Mouse (Mus musculus): ENCODE measurements at regions not wholly inside any gene's neighbourhood (a gene's known extent, or its start where the extent isn't known, plus 50 kb on each side); places are given as distances from the start of the nearest gene placed in this dataset.

- Histone ChIP-seq H3K36me3 (ENCODE audit: control insufficient read depth, insufficient read depth, low read length) (no peaks in the 10 kb centered on the region), H3K27me3 (ENCODE audit: control insufficient read depth, insufficient read depth, low read length) (no peaks in the 10 kb centered on the region), H3K9ac (ENCODE audit: low read depth, low read length) (no peak overlapping the region), H3K4me1 (ENCODE audit: control insufficient read depth, insufficient read depth, low read length) (peaks cover 2% of the 10 kb centered on the region; the same call in 1 of the 2 replicates), H3K4me3 (no peak overlapping the region), H3K27ac (no peak overlapping the region), H3K79me2 (replicated peaks; ENCODE audit: control insufficient read depth, insufficient read depth, low read length) (no peaks in the 10 kb centered on the region)
- no peak for TF ChIP-seq EP300 (IDR thresholded peaks at IDR 0.05; ENCODE audit: insufficient read depth, low read depth, low read length)
- TF ChIP-seq CTCF (IDR thresholded peaks at IDR 0.05) = no peak
- no peak for TF ChIP-seq POLR2A (IDR thresholded peaks at IDR 0.05; ENCODE audit: insufficient read depth, low read depth, low read length)
- WGBS = 73% methylated on average over 2 of the region's 2 CpGs
- intact Hi-C loops (cut with DNase I) = loop anchor here (1.0 kb wide), 1 partner anchor 23 kb away; no protein-coding TSS in a partner anchor
- no peak for DNase-seq
Observed at GRCm38 (mm10) chr10:105666959-105667358, 92.7 kb upstream of the Tmtc2 start.

DNA sequence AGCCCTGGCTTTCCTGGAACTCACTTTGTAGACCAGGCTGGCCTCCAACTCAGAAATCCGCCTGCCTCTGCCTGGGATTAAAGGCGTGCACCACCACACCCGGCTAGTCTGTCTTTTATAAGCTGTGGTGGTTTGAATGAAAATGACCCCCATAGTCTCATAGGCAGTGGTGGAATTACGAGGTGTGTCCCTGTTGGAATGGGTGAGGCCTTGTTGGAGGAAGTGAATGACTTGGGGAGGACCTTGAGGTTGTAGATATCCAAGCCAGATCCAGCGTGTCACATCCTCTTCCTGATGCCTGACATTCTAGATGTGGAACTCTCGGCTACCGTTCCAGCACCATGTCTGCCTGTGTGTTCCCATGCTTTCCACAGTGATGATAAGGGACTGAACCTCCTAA, 86.5 kb upstream of the Tmtc2 start:
- Histone ChIP-seq H3K79me2 (replicated peaks; ENCODE audit: control insufficient read depth, insufficient read depth, low read length) (no peaks in the 10 kb centered on the region), H3K27me3 (ENCODE audit: control insufficient read depth, insufficient read depth, low read length) (no peaks in the 10 kb centered on the region), H3K4me3 (no peak overlapping the region), H3K4me1 (ENCODE audit: control insufficient read depth, insufficient read depth, low read length) (peaks cover 2% of the 10 kb centered on the region; the same call in 1 of the 2 replicates), H3K36me3 (ENCODE audit: control insufficient read depth, insufficient read depth, low read length) (no peaks in the 10 kb centered on the region), H3K27ac (no peak overlapping the region), H3K9ac (ENCODE audit: low read depth, low read length) (no peak overlapping the region)
- intact Hi-C loops (cut with DNase I) = no loop called here
- DNase-seq = no peak
- TF ChIP-seq POLR2A (IDR thresholded peaks at IDR 0.05; ENCODE audit: insufficient read depth, low read depth, low read length) (no peak), CTCF (IDR thresholded peaks at IDR 0.05) (no peak), EP300 (IDR thresholded peaks at IDR 0.05; ENCODE audit: insufficient read depth, low read depth, low read length) (no peak)
- 67% methylated on average over 7 of the region's 7 CpGs for WGBS

DNA sequence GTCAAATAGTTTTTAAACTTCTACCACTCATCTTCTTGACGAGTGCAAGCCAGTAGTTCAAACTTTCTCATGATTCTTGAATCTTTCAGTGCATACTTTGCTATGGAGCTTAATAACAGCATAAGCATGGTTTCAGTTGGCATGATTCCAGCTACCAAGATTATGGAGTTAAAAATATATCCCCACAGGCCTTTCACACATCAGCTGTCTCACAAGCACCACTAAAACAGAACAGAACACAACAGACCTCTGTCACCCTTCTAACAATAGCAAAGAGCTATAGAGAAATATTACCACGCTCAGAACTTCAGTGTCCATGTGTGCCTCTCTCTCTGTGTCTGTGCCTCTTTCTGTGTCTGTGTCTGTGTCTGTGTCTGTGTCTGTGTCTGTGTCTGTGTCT, 82.5 kb upstream of the Tmtc2 start:
- no peak for TF ChIP-seq EP300 (IDR thresholded peaks at IDR 0.05; ENCODE audit: insufficient read depth, low read depth, low read length)
- TF ChIP-seq POLR2A (IDR thresholded peaks at IDR 0.05; ENCODE audit: insufficient read depth, low read depth, low read length) = no peak
- TF ChIP-seq CTCF (IDR thresholded peaks at IDR 0.05) = no peak
- no peaks in the 10 kb centered on the region for H3K36me3 ChIP-seq (ENCODE audit: control insufficient read depth, insufficient read depth, low read length)
- H3K4me3 ChIP-seq = no peak overlapping the region
- H3K4me1 ChIP-seq (ENCODE audit: control insufficient read depth, insufficient read depth, low read length) = no peaks in the 10 kb centered on the region
- H3K27ac ChIP-seq = no peak overlapping the region
- no peaks in the 10 kb centered on the region for H3K79me2 ChIP-seq (replicated peaks; ENCODE audit: control insufficient read depth, insufficient read depth, low read length)
- H3K9ac ChIP-seq (ENCODE audit: low read depth, low read length) = no peak overlapping the region
- no peak for DNase-seq
- no peaks in the 10 kb centered on the region for H3K27me3 ChIP-seq (ENCODE audit: control insufficient read depth, insufficient read depth, low read length)
- WGBS = 35% methylated on average over 2 of the region's 2 CpGs
- intact Hi-C loops (cut with DNase I) = no loop called here

GRCm38 (mm10) chr10:105652475-105652874, 78.2 kb upstream of the Tmtc2 start:
- intact Hi-C loops (cut with DNase I) = no loop called here
- H3K27me3 ChIP-seq (ENCODE audit: control insufficient read depth, insufficient read depth, low read length) = no peaks in the 10 kb centered on the region
- TF ChIP-seq EP300 (IDR thresholded peaks at IDR 0.05; ENCODE audit: insufficient read depth, low read depth, low read length) (no peak), CTCF (IDR thresholded peaks at IDR 0.05) (no peak)

GRCm38 (mm10) chr10:105639011-105639451, 64.8 kb upstream of the Tmtc2 start:
- Histone ChIP-seq H3K4me3 (no peak overlapping the region), H3K4me1 (ENCODE audit: control insufficient read depth, insufficient read depth, low read length) (no peaks in the 10 kb centered on the region), H3K27me3 (ENCODE audit: control insufficient read depth, insufficient read depth, low read length) (no peaks in the 10 kb centered on the region), H3K27ac (no peak overlapping the region), H3K79me2 (replicated peaks; ENCODE audit: control insufficient read depth, insufficient read depth, low read length) (no peaks in the 10 kb centered on the region), H3K9ac (ENCODE audit: low read depth, low read length) (no peak overlapping the region), H3K36me3 (ENCODE audit: control insufficient read depth, insufficient read depth, low read length) (no peaks in the 10 kb centered on the region)
- WGBS = 90% methylated on average over 9 of the region's 9 CpGs
- no peak for DNase-seq
- TF ChIP-seq POLR2A (IDR thresholded peaks at IDR 0.05; ENCODE audit: insufficient read depth, low read depth, low read length) (no peak), EP300 (IDR thresholded peaks at IDR 0.05; ENCODE audit: insufficient read depth, low read depth, low read length) (no peak), CTCF (IDR thresholded peaks at IDR 0.05) (no peak)
- intact Hi-C loops (cut with DNase I) = no loop called here

More at GRCm38 (mm10) chr10:105652475-105652874, 78.2 kb upstream of the Tmtc2 start:
- Histone ChIP-seq H3K9ac (ENCODE audit: low read depth, low read length) (no peak overlapping the region), H3K79me2 (replicated peaks; ENCODE audit: control insufficient read depth, insufficient read depth, low read length) (no peaks in the 10 kb centered on the region), H3K4me1 (ENCODE audit: control insufficient read depth, insufficient read depth, low read length) (no peaks in the 10 kb centered on the region), H3K27ac (no peak overlapping the region), H3K4me3 (no peak overlapping the region), H3K36me3 (ENCODE audit: control insufficient read depth, insufficient read depth, low read length) (no peaks in the 10 kb centered on the region)
- DNase-seq = no peak
- WGBS = 80% methylated on average over 2 of the region's 2 CpGs

DNA sequence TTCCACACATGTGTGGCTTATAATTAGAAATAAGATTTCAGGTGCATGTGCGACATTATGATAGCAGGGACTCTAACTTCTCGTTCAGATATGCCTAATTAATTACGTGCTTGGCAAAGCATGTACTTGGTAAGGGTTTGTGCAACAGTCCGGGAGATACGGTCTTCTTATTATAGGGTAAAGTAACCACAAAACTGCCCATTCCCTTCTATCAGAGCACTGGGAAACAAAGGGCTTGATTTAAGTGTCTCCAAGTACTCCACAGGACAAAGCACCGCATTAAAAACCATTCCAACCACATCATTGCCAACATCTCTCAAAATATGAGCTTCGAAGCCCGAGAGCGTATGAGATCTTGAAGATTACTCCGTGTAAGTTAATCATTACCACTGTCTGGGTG, 64.2 kb upstream of the Tmtc2 start:
- Histone ChIP-seq H3K4me3 (no peak overlapping the region), H3K27me3 (ENCODE audit: control insufficient read depth, insufficient read depth, low read length) (no peaks in the 10 kb centered on the region), H3K79me2 (replicated peaks; ENCODE audit: control insufficient read depth, insufficient read depth, low read length) (no peaks in the 10 kb centered on the region), H3K4me1 (ENCODE audit: control insufficient read depth, insufficient read depth, low read length) (no peaks in the 10 kb centered on the region), H3K36me3 (ENCODE audit: control insufficient read depth, insufficient read depth, low read length) (no peaks in the 10 kb centered on the region), H3K9ac (ENCODE audit: low read depth, low read length) (no peak overlapping the region), H3K27ac (no peak overlapping the region)
- no peak for DNase-seq
- intact Hi-C loops (cut with DNase I) = no loop called here
- TF ChIP-seq EP300 (IDR thresholded peaks at IDR 0.05; ENCODE audit: insufficient read depth, low read depth, low read length) (no peak), CTCF (IDR thresholded peaks at IDR 0.05) (no peak), POLR2A (IDR thresholded peaks at IDR 0.05; ENCODE audit: insufficient read depth, low read depth, low read length) (no peak)
- WGBS = 89% methylated on average over 10 of the region's 10 CpGs
